Mouse (Mus musculus): ENCODE data around the gene 5430402E10Rik. TPM values are rescaled to one million over a fixed set of nuclear protein-coding genes. Genes with fewer than 3 reads are reported as not detected.
"Not testable (repeated sequence)": the region's sequence is repeated elsewhere in the genome, so short reads cannot be mapped to it uniquely, and the experiment has no call there.

Gene 5430402E10Rik
- not detected in 2 replicates for polyA plus RNA-seq (2015; fragmentation: Nextera tagmentation; extraction: Ambion mirVana)

GRCm38 (mm10) chrX:77924962-77925361, at the start of gene 5430402E10Rik:
TSS of gene 5430402E10Rik (minus strand) at chrX:77925062.
- not testable (repeated sequence) for H3K4me3 ChIP-seq (ENCODE audit: low read depth, low read length); H3K27ac ChIP-seq (ENCODE audit: low read depth); H3K36me3 ChIP-seq (replicated peaks; ENCODE audit: insufficient read depth, low read length); H3K9ac ChIP-seq (replicated peaks); DNase-seq; H3K4me1 ChIP-seq (ENCODE audit: insufficient read depth); H3K4me2 ChIP-seq (ENCODE audit: low read depth, low read length); ATAC-seq; H3K9me3 ChIP-seq (ENCODE audit: low read length); H3K27me3 ChIP-seq (ENCODE audit: insufficient read depth, low read length)
- WGBS (ENCODE audit: insufficient replicate concordance) = 100% methylated on average over 1 of the region's 1 CpGs

GRCm38 (mm10) chrX:77880033-77880432, 44.8 kb downstream of the 5430402E10Rik start:
- H3K4me2 ChIP-seq (ENCODE audit: low read depth, low read length); ATAC-seq; H3K4me3 ChIP-seq (ENCODE audit: low read depth, low read length); H3K27me3 ChIP-seq (ENCODE audit: insufficient read depth, low read length); H3K36me3 ChIP-seq (replicated peaks; ENCODE audit: insufficient read depth, low read length); H3K9ac ChIP-seq (replicated peaks); H3K27ac ChIP-seq (ENCODE audit: low read depth); H3K9me3 ChIP-seq (ENCODE audit: low read length); DNase-seq; H3K4me1 ChIP-seq (ENCODE audit: insufficient read depth): not testable (repeated sequence)
- 32% methylated on average over 2 of the region's 4 CpGs for WGBS (ENCODE audit: insufficient replicate concordance)

Other genes starting within 250 kb of the 5430402E10Rik start
- 1.4 and 2.0 TPM in 2 replicates for gene Prkx, start 128.8 kb downstream of the 5430402E10Rik start, polyA plus RNA-seq (2015; fragmentation: Nextera tagmentation; extraction: Ambion mirVana)
- not detected in 2 replicates for gene Pbsn, start 71.4 kb downstream of the 5430402E10Rik start, polyA plus RNA-seq (2015; fragmentation: Nextera tagmentation; extraction: Ambion mirVana)
- not detected in 2 replicates for gene Gm14744, start 60.3 kb downstream of the 5430402E10Rik start, polyA plus RNA-seq (2015; fragmentation: Nextera tagmentation; extraction: Ambion mirVana)
- gene Obp1a, start 166.3 kb upstream of the 5430402E10Rik start, polyA plus RNA-seq (2015; fragmentation: Nextera tagmentation; extraction: Ambion mirVana) = not detected in 2 replicates
- gene Gm5938, start 200.4 kb upstream of the 5430402E10Rik start, polyA plus RNA-seq (2015; fragmentation: Nextera tagmentation; extraction: Ambion mirVana) = not detected in 2 replicates